Mouse (Mus musculus): ENCODE measurements at regions not wholly inside any gene's neighbourhood (a gene's known extent, or its start where the extent isn't known, plus 50 kb on each side); places are given as distances from the start of the nearest gene placed in this dataset.

DNA sequence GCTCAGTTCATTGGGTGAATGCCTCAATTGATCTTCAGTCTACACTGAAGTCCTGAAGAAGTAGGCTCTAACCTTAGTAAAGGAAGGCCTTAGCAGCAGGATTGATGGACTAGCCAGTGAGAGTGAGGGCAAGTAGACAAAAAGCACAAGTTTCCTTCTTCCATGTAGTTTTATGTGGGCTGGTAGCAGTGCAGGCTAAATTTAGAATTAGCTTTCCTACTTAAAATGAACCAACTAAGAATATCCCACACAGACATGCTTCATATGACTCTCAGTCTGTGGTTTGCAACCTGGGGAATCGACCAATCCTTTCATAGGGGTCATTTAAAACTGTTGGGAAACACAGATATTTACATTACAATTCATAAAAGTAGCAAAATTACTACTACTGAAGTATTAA lies 922.2 kb upstream of the Got2 start:
- no peak overlapping the region for H3K4me3 ChIP-seq (replicated peaks; ENCODE audit: low read length)
- TF ChIP-seq POLR2A (IDR thresholded peaks at IDR 0.05; ENCODE audit: borderline replicate concordance, extremely low read depth, insufficient read depth, insufficient read length) = no peak
- DNase-seq (ENCODE audit: low spot score) = no peak
- no peak overlapping the region for H3K9ac ChIP-seq (ENCODE audit: low read depth, low read length, severe bottlenecking)
- WGBS = 87% methylated on average over 1 of the region's 1 CpGs
- no peaks in the 10 kb centered on the region for H3K27me3 ChIP-seq (ENCODE audit: control insufficient read depth, insufficient read depth, low read length)
- ATAC-seq (ENCODE audit: low FRiP score, low read depth) = no peak
- H3K27ac ChIP-seq (replicated peaks; ENCODE audit: low read depth, low read length) = no peak overlapping the region
- H3K4me2 ChIP-seq (replicated peaks; ENCODE audit: low read depth, low read length, severe bottlenecking) = no peak overlapping the region
- no peaks in the 10 kb centered on the region for H3K9me3 ChIP-seq (ENCODE audit: control insufficient read depth, low read length)
- no peaks in the 10 kb centered on the region for H3K4me1 ChIP-seq (ENCODE audit: control insufficient read depth, insufficient read depth, low read length)
- no peaks in the 10 kb centered on the region for H3K36me3 ChIP-seq (ENCODE audit: control insufficient read depth, insufficient read depth, low read length)
